Mouse (Mus musculus): ENCODE data around the gene Caml. TPM values are rescaled to one million over a fixed set of nuclear protein-coding genes. Genes with fewer than 3 reads are reported as not detected.
"Not testable (repeated sequence)": the region's sequence is repeated elsewhere in the genome, so short reads cannot be mapped to it uniquely, and the experiment has no call there.

Caml gene
- polyA plus RNA-seq, 1 experiment from 2014 or later, result 107 TPM

DNA sequence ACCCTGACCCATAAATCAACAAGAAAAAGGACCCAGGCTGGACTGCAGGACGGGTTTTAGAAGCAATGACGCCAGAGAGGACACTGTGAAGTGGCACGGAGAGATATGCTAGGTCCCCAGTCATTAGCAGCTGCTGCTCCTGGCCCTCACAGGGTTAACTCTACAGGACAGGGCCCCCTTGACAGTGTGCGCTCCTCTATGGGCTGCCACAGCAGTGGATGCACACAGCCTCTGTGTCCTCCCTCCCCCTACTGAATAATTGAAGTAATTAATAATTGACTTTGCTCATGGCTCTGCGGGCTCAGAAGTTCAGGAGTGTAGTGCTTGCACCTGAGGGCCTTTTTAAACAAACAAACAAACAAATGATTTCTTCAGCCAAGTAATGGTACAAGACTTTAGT is 9.3 kb upstream of the Caml start:
- no peaks in the 10 kb centered on the region for H3K9me3 ChIP-seq (ENCODE audit: control insufficient read depth, low read length)
- H3K4me2 ChIP-seq (replicated peaks), result no peak overlapping the region
- DNase-seq (ENCODE audit: low spot score) (no peak), ATAC-seq (ENCODE audit: low FRiP score) (no peak; the same call in 1 of the 2 replicates)
- H3K4me1 ChIP-seq (replicated peaks; ENCODE audit: control insufficient read depth, insufficient read depth, low read length), result no peaks in the 10 kb centered on the region
- H3K9ac ChIP-seq, result no peak overlapping the region
- peaks cover 14% of the 10 kb centered on the region for H3K36me3 ChIP-seq (replicated peaks; ENCODE audit: control insufficient read depth, insufficient read depth)
- H3K27ac ChIP-seq, result no peak overlapping the region
- no peak overlapping the region for H3K4me3 ChIP-seq (replicated peaks; ENCODE audit: low read length)
- WGBS, result 46% methylated on average over 5 of the region's 5 CpGs
- H3K27me3 ChIP-seq (ENCODE audit: control insufficient read depth, insufficient read depth, low read length), result no peaks in the 10 kb centered on the region

DNA sequence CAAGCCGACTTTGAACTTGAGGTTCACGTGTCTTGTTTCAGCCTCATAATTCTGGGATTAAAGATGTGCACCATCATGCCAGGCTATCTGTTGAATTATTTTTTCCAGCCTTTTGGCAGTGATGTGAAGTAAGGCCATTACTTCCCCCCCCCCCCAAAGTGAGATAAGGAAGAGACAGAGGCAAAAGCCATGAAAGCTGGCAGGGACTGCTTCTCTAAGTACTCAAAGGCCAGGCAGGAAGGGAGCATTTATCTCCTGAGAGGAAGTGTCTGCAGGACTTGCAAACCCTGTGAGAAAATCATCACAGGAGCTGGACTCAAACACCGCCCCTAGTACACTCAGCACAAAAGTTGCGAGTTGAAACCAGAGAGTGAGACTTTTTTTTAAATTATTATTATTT is 3.5 kb upstream of the Caml start:
- H3K27ac ChIP-seq, result no peak overlapping the region
- 92% methylated on average over 4 of the region's 4 CpGs for WGBS
- no peaks in the 10 kb centered on the region for H3K27me3 ChIP-seq (ENCODE audit: control insufficient read depth, insufficient read depth, low read length)
- H3K36me3 ChIP-seq (replicated peaks; ENCODE audit: control insufficient read depth, insufficient read depth), result no peaks in the 10 kb centered on the region; the same call in 1 of the 2 replicates
- DNase-seq (ENCODE audit: low spot score), result no peak
- H3K4me2 ChIP-seq (replicated peaks), result no peak overlapping the region
- no peak overlapping the region for H3K4me3 ChIP-seq (replicated peaks; ENCODE audit: low read length)
- no peaks in the 10 kb centered on the region for H3K9me3 ChIP-seq (ENCODE audit: control insufficient read depth, low read length)
- ATAC-seq (ENCODE audit: low FRiP score), result no peak
- H3K4me1 ChIP-seq (replicated peaks; ENCODE audit: control insufficient read depth, insufficient read depth, low read length), result peaks cover 9% of the 10 kb centered on the region
- no peak overlapping the region for H3K9ac ChIP-seq

DNA sequence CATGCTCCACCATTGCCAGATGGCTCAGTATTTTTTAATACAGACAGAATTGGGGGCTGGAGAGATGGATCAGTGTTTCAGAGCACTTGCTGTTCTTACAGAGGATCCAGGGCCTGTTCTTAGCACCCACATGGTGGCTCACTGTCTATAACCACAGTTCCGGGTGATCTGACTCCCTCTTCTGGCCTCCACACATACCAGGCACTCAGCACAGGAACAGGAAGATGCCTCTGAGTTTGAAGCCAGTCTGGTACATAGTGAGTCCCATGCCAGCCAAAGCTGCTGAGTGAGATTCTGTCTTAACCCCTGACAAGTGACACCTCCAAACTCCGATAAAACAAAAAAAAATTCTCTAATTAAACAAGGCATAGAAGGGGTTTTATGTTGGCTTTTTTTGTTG is 2.5 kb upstream of the Caml start:
- DNase-seq (ENCODE audit: low spot score), result no peak
- Histone ChIP-seq H3K4me1 (replicated peaks; ENCODE audit: control insufficient read depth, insufficient read depth, low read length) (peaks cover 18% of the 10 kb centered on the region), H3K9me3 (ENCODE audit: control insufficient read depth, low read length) (no peaks in the 10 kb centered on the region), H3K4me2 (replicated peaks) (no peak overlapping the region), H3K27ac (no peak overlapping the region), H3K4me3 (replicated peaks; ENCODE audit: low read length) (no peak overlapping the region), H3K9ac (no peak overlapping the region), H3K36me3 (replicated peaks; ENCODE audit: control insufficient read depth, insufficient read depth) (peaks cover 6% of the 10 kb centered on the region), H3K27me3 (ENCODE audit: control insufficient read depth, insufficient read depth, low read length) (no peaks in the 10 kb centered on the region)
- ATAC-seq (ENCODE audit: low FRiP score), result no peak
- WGBS, result 85% methylated on average over 2 of the region's 2 CpGs

DNA sequence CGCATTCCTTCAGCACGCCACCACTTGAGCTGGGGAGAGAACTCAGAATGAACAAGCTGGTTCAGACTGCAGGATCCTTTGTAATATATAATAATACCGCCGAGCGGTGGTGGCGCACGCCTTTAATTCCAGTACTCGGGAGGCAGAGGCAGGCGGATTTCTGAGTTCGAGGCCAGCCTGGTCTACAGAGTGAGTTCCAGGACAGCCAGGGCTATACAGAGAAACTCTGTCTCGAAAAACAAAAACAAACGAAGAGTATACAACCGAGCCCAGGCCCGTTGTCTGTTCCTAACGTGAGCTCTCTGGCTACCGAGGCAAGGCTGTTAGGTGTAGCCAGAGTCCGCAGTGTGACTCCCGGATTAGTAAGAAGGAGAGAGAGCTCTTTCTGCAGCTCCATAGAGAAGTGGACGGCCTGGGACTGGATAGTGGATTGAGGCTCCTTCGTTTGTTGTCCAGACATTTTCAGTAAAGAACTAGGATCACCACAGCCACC is 603 bp upstream of the Caml start:
- 24% methylated on average over 20 of the region's 20 CpGs for WGBS
- Histone ChIP-seq H3K4me2 (replicated peaks) (peak overlapping the region; percentile 85), H3K36me3 (replicated peaks; ENCODE audit: control insufficient read depth, insufficient read depth) (peaks cover 17% of the 10 kb centered on the region), H3K4me3 (replicated peaks; ENCODE audit: low read length) (peak overlapping the region; percentile 84), H3K9ac (peak overlapping the region; percentile 84), H3K4me1 (replicated peaks; ENCODE audit: control insufficient read depth, insufficient read depth, low read length) (peaks cover 22% of the 10 kb centered on the region), H3K27ac (peak overlapping the region; percentile 97)
- H3K27me3 ChIP-seq (ENCODE audit: control insufficient read depth, insufficient read depth, low read length); DNase-seq (ENCODE audit: low spot score); H3K9me3 ChIP-seq (ENCODE audit: control insufficient read depth, low read length): not testable (repeated sequence)
- ATAC-seq (ENCODE audit: low FRiP score), result peak; percentile 49

DNA sequence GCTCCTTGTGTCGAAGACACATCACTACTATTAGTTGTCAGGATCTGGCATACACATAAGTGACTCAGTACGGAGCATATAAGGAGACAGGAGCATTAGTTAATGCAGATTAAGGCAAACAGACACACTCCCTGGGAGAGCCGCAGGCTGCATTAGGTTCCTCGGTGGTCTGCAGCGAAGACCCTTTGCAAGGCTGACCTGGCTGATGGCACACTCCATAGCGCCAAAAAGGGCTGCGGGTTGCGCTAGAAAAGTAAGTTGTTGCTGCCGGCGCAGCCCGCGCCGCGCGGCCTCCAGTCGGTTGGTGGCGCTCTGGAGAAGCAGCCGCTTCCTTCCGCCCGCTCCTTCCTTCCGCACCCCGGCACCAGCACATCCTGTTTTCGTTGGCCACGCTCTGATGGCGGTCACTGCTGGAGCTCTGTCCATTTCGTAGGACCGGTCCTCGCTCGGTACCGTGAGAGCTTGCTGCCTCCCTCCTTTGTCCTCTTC is 11.9 kb downstream of the Caml start, which contains the start of gene Ddx46:
Gene Ddx46 (plus strand): TSS at position 389 of the 489 bp plus-strand sequence.
- peaks cover 56% of the 10 kb centered on the region for H3K36me3 ChIP-seq (replicated peaks; ENCODE audit: control insufficient read depth, insufficient read depth)
- WGBS, result 5% methylated on average over 30 of the region's 30 CpGs
- H3K27me3 ChIP-seq (ENCODE audit: control insufficient read depth, insufficient read depth, low read length), result no peaks in the 10 kb centered on the region
- peaks cover 8% of the 10 kb centered on the region; the same call in 1 of the 2 replicates for H3K4me1 ChIP-seq (replicated peaks; ENCODE audit: control insufficient read depth, insufficient read depth, low read length)
- peak; percentile 94 for DNase-seq (ENCODE audit: low spot score)
- H3K4me3 ChIP-seq (replicated peaks; ENCODE audit: low read length), result peak within 1 kb of the TSS; percentile 91
- ATAC-seq (ENCODE audit: low FRiP score), result peak; percentile 91
- no peaks in the 10 kb centered on the region for H3K9me3 ChIP-seq (ENCODE audit: control insufficient read depth, low read length)
- H3K27ac ChIP-seq, result peak within 1 kb of the TSS; percentile 68; the same call in 1 of the 2 replicates
- H3K9ac ChIP-seq, result peak within 1 kb of the TSS; percentile 94
- H3K4me2 ChIP-seq (replicated peaks), result peak within 1 kb of the TSS; percentile 86

DNA sequence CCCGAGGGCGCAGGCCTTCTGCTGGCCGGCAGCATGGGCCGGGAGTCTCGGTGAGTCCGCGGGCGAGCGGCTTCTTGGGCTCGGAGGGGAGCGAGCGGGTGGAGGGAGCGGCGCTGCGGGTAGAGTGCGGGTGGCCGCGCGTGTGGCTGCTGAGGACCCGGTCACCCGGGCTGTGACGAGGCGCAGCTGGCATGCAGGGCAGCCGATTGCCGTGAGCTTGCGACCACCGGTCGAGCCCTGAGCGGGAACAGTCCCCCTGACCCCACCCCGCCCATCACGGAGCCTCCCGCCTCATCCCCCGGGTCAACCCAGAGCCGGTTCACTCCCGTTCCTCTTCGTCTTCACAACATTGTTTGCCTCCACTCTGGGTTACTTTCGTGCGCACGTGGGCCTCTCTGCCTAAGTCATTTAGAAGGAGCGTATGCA is 12.4 kb downstream of the Caml start:
- no peak for DNase-seq (ENCODE audit: low spot score)
- Histone ChIP-seq H3K27me3 (ENCODE audit: control insufficient read depth, insufficient read depth, low read length) (no peaks in the 10 kb centered on the region), H3K4me2 (replicated peaks) (peak overlapping the region; percentile 86), H3K4me1 (replicated peaks; ENCODE audit: control insufficient read depth, insufficient read depth, low read length) (peaks cover 8% of the 10 kb centered on the region; the same call in 1 of the 2 replicates), H3K9ac (peak overlapping the region; percentile 94), H3K36me3 (replicated peaks; ENCODE audit: control insufficient read depth, insufficient read depth) (peaks cover 56% of the 10 kb centered on the region), H3K9me3 (ENCODE audit: control insufficient read depth, low read length) (no peaks in the 10 kb centered on the region), H3K27ac (peak overlapping the region; percentile 68; the same call in 1 of the 2 replicates), H3K4me3 (replicated peaks; ENCODE audit: low read length) (peak overlapping the region; percentile 91)
- under 1% methylated on average over 30 of the region's 40 CpGs for WGBS
- peak; percentile 61 for ATAC-seq (ENCODE audit: low FRiP score)

DNA sequence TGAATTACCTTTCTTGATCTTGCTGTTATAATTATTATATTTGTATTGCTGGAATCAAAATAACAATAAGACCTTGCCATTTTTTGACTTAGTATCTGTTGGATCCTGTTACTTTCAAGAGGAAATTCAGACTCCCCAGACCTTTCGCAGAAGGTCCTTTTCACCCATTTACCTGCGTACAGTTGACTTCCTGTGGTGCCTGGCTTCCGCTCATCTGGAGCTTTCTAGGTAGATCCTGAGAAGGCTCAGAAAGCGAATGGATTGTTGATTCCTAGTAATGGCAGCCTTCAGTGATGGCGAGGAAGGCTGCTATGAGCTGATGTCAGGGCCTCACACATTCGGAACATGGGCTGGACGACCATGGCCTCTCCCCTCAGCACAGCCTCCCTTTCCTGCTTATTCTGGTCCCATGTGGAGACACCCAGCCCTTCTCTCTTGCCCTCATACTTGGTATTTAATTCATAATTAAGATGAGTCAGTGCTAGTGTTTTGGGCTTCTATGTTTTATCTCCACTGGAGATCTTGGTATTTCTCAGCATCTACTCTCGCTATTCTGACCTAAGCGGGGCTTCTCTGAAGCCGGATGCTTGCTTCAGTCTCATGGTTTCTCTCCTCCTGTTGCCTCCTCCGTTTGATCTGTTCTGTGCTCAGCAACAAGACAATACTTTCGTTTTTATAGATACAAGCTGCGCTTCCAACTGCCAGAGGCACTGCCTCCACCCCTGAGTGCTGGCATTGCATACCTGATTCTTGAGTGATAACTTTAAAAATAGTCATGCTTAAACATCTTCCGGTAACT is 13.6 kb downstream of the Caml start:
- H3K4me2 ChIP-seq (replicated peaks), result peak overlapping the region; percentile 86; the same call in 1 of the 2 replicates

DNA sequence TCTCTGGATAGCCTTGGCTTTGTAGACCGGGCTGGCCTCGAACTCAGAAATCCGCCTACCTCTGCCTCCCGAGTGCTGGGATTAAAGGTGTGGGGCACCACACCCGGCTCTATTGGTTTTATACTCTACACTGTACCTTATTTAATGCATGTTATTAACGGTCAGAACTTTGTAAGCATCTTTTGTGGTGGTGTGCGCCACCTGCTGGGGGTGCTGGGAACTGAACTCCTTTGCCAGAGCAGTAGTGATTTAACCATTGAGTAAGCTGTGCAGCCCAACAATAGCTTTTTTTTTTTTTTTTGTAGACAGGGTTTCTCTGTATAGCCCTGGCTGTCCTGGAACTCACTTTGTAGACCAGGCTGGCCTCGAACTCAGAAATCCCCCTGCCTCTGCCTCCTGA is 17.7 kb downstream of the Caml start:
- H3K9me3 ChIP-seq (ENCODE audit: control insufficient read depth, low read length); H3K4me1 ChIP-seq (replicated peaks; ENCODE audit: control insufficient read depth, insufficient read depth, low read length); H3K9ac ChIP-seq; H3K4me3 ChIP-seq (replicated peaks; ENCODE audit: low read length); H3K4me2 ChIP-seq (replicated peaks); H3K27ac ChIP-seq; H3K27me3 ChIP-seq (ENCODE audit: control insufficient read depth, insufficient read depth, low read length); ATAC-seq (ENCODE audit: low FRiP score): not testable (repeated sequence)
- WGBS, result 51% methylated on average over 8 of the region's 8 CpGs
- DNase-seq (ENCODE audit: low spot score), result peak; percentile 84
- peaks cover 52% of the 10 kb centered on the region for H3K36me3 ChIP-seq (replicated peaks; ENCODE audit: control insufficient read depth, insufficient read depth)

More for the DNA sequence above, 13.6 kb downstream of the Caml start:
- no peaks in the 10 kb centered on the region for H3K9me3 ChIP-seq (ENCODE audit: control insufficient read depth, low read length)
- H3K27ac ChIP-seq, result no peak overlapping the region
- WGBS, result 91% methylated on average over 14 of the region's 14 CpGs
- H3K9ac ChIP-seq, result no peak overlapping the region
- peak overlapping the region; percentile 91; the same call in 1 of the 2 replicates for H3K4me3 ChIP-seq (replicated peaks; ENCODE audit: low read length)
- peaks cover 55% of the 10 kb centered on the region for H3K36me3 ChIP-seq (replicated peaks; ENCODE audit: control insufficient read depth, insufficient read depth)
- no peak for DNase-seq (ENCODE audit: low spot score)
- no peaks in the 10 kb centered on the region for H3K27me3 ChIP-seq (ENCODE audit: control insufficient read depth, insufficient read depth, low read length)
- ATAC-seq (ENCODE audit: low FRiP score), result no peak
- H3K4me1 ChIP-seq (replicated peaks; ENCODE audit: control insufficient read depth, insufficient read depth, low read length), result peaks cover 8% of the 10 kb centered on the region; the same call in 1 of the 2 replicates

DNA sequence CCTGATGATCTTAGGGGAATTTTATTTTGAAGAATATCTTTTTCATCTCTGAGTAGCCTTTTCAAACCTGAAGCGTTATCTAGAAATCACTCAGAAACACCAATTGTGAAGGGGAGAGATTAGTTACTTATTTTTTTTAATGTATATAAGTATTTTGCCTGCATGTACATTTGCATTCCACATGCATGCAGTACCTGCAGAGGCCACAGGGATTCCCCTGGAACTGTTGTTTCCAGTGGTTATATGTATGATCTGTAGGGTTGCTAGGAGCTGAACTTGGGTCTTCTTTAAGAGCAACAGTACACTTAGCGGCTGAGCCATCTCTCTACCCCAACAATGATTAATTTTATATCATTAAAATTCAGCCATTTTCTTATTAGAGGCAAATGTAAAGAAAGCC is 21.7 kb downstream of the Caml start:
- H3K9me3 ChIP-seq (ENCODE audit: control insufficient read depth, low read length), result no peaks in the 10 kb centered on the region
- no peak overlapping the region for H3K9ac ChIP-seq
- ATAC-seq (ENCODE audit: low FRiP score), result no peak
- WGBS, result 84% methylated on average over 2 of the region's 2 CpGs
- H3K27me3 ChIP-seq (ENCODE audit: control insufficient read depth, insufficient read depth, low read length), result no peaks in the 10 kb centered on the region
- peaks cover 74% of the 10 kb centered on the region for H3K36me3 ChIP-seq (replicated peaks; ENCODE audit: control insufficient read depth, insufficient read depth)
- H3K27ac ChIP-seq, result no peak overlapping the region
- H3K4me2 ChIP-seq (replicated peaks), result no peak overlapping the region
- H3K4me1 ChIP-seq (replicated peaks; ENCODE audit: control insufficient read depth, insufficient read depth, low read length), result no peaks in the 10 kb centered on the region
- no peak overlapping the region for H3K4me3 ChIP-seq (replicated peaks; ENCODE audit: low read length)
- peak; percentile 38 for DNase-seq (ENCODE audit: low spot score)
